ENCODE assay signal across 7 mouse cellular contexts in genomic region chr2:45109161-45109950, GRCm38 (mm10). TPM values are rescaled to one million over a fixed set of nuclear protein-coding genes. Genes with fewer than 3 reads are reported as not detected.
A peak's percentile ranks its signal among the peaks of the same experiment; 100 is the strongest.
DNase-seq lines count a peak whose midpoint lies in the region; ATAC-seq and TF ChIP-seq lines count a peak whose summit lies in the region.

No protein-coding gene starts in this region.

- no peak for TF ChIP-seq CTCF in CH12.LX (conservative IDR thresholded peaks at IDR 0.05 in 1 of 2, IDR thresholded peaks at IDR 0.05 in 1 of 2; ENCODE audit: low read depth in 2 of 2, low read length in 2 of 2)
- no peak for TF ChIP-seq CTCF in heart, postnatal 0 days (IDR thresholded peaks at IDR 0.05; ENCODE audit: low read depth)

- peak overlapping the region; percentile 100 for H3K9ac ChIP-seq in CH12.LX (ENCODE audit: insufficient read depth, low read depth)
- peak overlapping the region; percentile 100 for H3K9ac ChIP-seq in embryonic facial prominence, embryonic 12.5 days
- peak overlapping the region; percentile 99 for H3K9ac ChIP-seq in heart, postnatal 0 days (replicated peaks; ENCODE audit: low read depth, low read length)
- peak overlapping the region; percentile 94 for H3K9ac ChIP-seq in liver, embryonic 11.5 days (ENCODE audit: low read depth, low read length)

- TF ChIP-seq RAD21 in CH12.LX (IDR thresholded peaks at IDR 0.05; ENCODE audit: low read depth, low read length): no peak

- peaks cover 0 to 32% of the 10 kb centered on the region in 2 experiments; a peak in 2 of 4 replicates for H3K4me1 ChIP-seq in CH12.LX (ENCODE audit: control insufficient read depth in 1 of 2, insufficient read depth in 2 of 2)
- H3K4me1 ChIP-seq in embryonic facial prominence, embryonic 12.5 days: peaks cover 29% of the 10 kb centered on the region
- H3K4me1 ChIP-seq in heart, postnatal 0 days (ENCODE audit: control insufficient read depth, insufficient read depth): peaks cover 31% of the 10 kb centered on the region
- H3K4me1 ChIP-seq in liver, embryonic 11.5 days (replicated peaks; ENCODE audit: control insufficient read depth, insufficient read depth, low read length): peaks cover 28% of the 10 kb centered on the region

- peak overlapping the region; percentile 89 for H3K27ac ChIP-seq in CH12.LX (ENCODE audit: insufficient read depth, low read depth)
- H3K27ac ChIP-seq in embryonic facial prominence, embryonic 12.5 days: peak overlapping the region; percentile 96
- peak overlapping the region; percentile 97 for H3K27ac ChIP-seq in heart, postnatal 0 days (ENCODE audit: low read depth)
- peak overlapping the region; percentile 96 for H3K27ac ChIP-seq in liver, embryonic 11.5 days (ENCODE audit: low read depth, low read length)

- in situ Hi-C loops in CH12.LX (cut with MboI; ENCODE audit: low pct_ligation_motif_present, low pct_unique_long_range_greater_than_20kb, low sequenced_read_pairs): loop anchor here (10.0 to 25.0 kb wide), 3 partner anchors 185 to 1328 kb away; partner anchors contain the start of gene Gtdc1

- H3K9me3 ChIP-seq in CH12.LX (replicated peaks; ENCODE audit: low read length): no peaks in the 10 kb centered on the region
- H3K9me3 ChIP-seq in embryonic facial prominence, embryonic 12.5 days: no peaks in the 10 kb centered on the region
- no peaks in the 10 kb centered on the region for H3K9me3 ChIP-seq in heart, postnatal 0 days (replicated peaks; ENCODE audit: control insufficient read depth, low read length)
- H3K9me3 ChIP-seq in liver, embryonic 11.5 days (ENCODE audit: control insufficient read depth, low read length): no peaks in the 10 kb centered on the region

- peaks cover 86% of the 10 kb centered on the region for H3K79me2 ChIP-seq in CH12.LX (replicated peaks; ENCODE audit: control insufficient read depth, extremely low read depth, insufficient read depth, poor library complexity, severe bottlenecking)

- TF ChIP-seq POLR2A in CH12.LX (IDR thresholded peaks at IDR 0.05; ENCODE audit: low read depth, low read length): no peak

- H3K4me3 ChIP-seq in CH12.LX (replicated peaks in 1 of 3; ENCODE audit: low read depth in 2 of 3, low read length in 2 of 3, poor library complexity in 1 of 3): peak overlapping the region; percentile 79 to 84 (median 79)
- H3K4me3 ChIP-seq in embryonic facial prominence, embryonic 12.5 days: peak overlapping the region; percentile 86
- H3K4me3 ChIP-seq in heart, postnatal 0 days (ENCODE audit: low read depth, low read length): peak overlapping the region; percentile 97
- H3K4me3 ChIP-seq in liver, embryonic 11.5 days (ENCODE audit: low read depth, low read length): peak overlapping the region; percentile 89

- no peak overlapping the region for H3K4me2 ChIP-seq in CH12.LX (ENCODE audit: insufficient read depth, low read depth, poor library complexity, severe bottlenecking)
- H3K4me2 ChIP-seq in embryonic facial prominence, embryonic 12.5 days (replicated peaks): peak overlapping the region; percentile 80
- H3K4me2 ChIP-seq in heart, postnatal 0 days (ENCODE audit: low read depth, low read length): peak overlapping the region; percentile 80
- peak overlapping the region; percentile 72 for H3K4me2 ChIP-seq in liver, embryonic 11.5 days

- H3K27me3 ChIP-seq in CH12.LX (replicated peaks): no peaks in the 10 kb centered on the region
- H3K27me3 ChIP-seq in embryonic facial prominence, embryonic 12.5 days: peaks cover 9% of the 10 kb centered on the region; the same call in 1 of the 2 replicates
- H3K27me3 ChIP-seq in heart, postnatal 0 days (ENCODE audit: control insufficient read depth, insufficient read depth, low read length): no peaks in the 10 kb centered on the region
- no peaks in the 10 kb centered on the region for H3K27me3 ChIP-seq in liver, embryonic 11.5 days (replicated peaks; ENCODE audit: control insufficient read depth, insufficient read depth, low read length)

- dilution Hi-C loops in CH12.LX (cut with MboI; ENCODE audit: extremely low pct_ligation_motif_present, extremely low pct_unique_long_range_greater_than_20kb, low sequenced_read_pairs): no loop called here

- no peak for ATAC-seq in embryonic facial prominence, embryonic 12.5 days (ENCODE audit: insufficient number of reproducible peaks, insufficient read depth, low FRiP score, low TSS enrichment)
- ATAC-seq in heart, postnatal 0 days (ENCODE audit: insufficient read depth, low read depth): peak; percentile 50
- ATAC-seq in liver, embryonic 11.5 days (replicated peaks; ENCODE audit: low FRiP score): peak; percentile 39
- no peak for ATAC-seq in megakaryocyte progenitor cell, adult 5-6 weeks (replicated peaks; ENCODE audit: poor library complexity)

- H3K36me3 ChIP-seq in CH12.LX (replicated peaks in 1 of 2; ENCODE audit: control insufficient read depth in 1 of 2, insufficient read depth in 1 of 2, low read length in 1 of 2): peaks cover 4 to 6% of the 10 kb centered on the region in 2 experiments
- H3K36me3 ChIP-seq in embryonic facial prominence, embryonic 12.5 days: no peaks in the 10 kb centered on the region
- H3K36me3 ChIP-seq in heart, postnatal 0 days (replicated peaks; ENCODE audit: control insufficient read depth, insufficient read depth, low read length): no peaks in the 10 kb centered on the region
- no peaks in the 10 kb centered on the region for H3K36me3 ChIP-seq in liver, embryonic 11.5 days (ENCODE audit: control insufficient read depth, insufficient read depth, low read length)

- TF ChIP-seq EP300 in CH12.LX (IDR thresholded peaks at IDR 0.05; ENCODE audit: low read length): no peak
- no peak for TF ChIP-seq EP300 in heart, postnatal 0 days (IDR thresholded peaks at IDR 0.05; ENCODE audit: low read depth)

- peak; percentile 40 to 43 for DNase-seq in B cell, adult 2 months
- no peak for DNase-seq in CH12.LX (ENCODE audit: extremely low read depth)
- DNase-seq in heart, postnatal 0 days (ENCODE audit: low spot score): no peak
- DNase-seq in liver, embryonic 11.5 days (ENCODE audit: low spot score): peak; percentile 70
- peak; percentile 51 for DNase-seq in retina, embryonic 14.5 days (ENCODE audit: low spot score)

- WGBS in embryonic facial prominence, embryonic 12.5 days: 1% methylated on average over 70 of the region's 74 CpGs
- WGBS in heart, postnatal 0 days: under 1% methylated on average over 50 of the region's 74 CpGs
- WGBS in liver, embryonic 11.5 days: under 1% methylated on average over 62 of the region's 74 CpGs

TF ChIP-seq in CH12.LX, 34 proteins besides CTCF, POLR2A, EP300 and RAD21:
- TF ChIP-seq UBTF (IDR thresholded peaks at IDR 0.05; ENCODE audit: low read depth, low read length) (peak; percentile 95), TCF12 (IDR thresholded peaks at IDR 0.05; ENCODE audit: low read depth, low read length) (0 out of 2 replicates have a peak, but pooled peaks have one; percentile 6), HCFC1 (IDR thresholded peaks at IDR 0.05; ENCODE audit: low read depth, low read length) (no peak), MXI1 (IDR thresholded peaks at IDR 0.05; ENCODE audit: low read depth, low read length) (no peak; the same call in 1 of the 2 replicates), KAT2A (IDR thresholded peaks at IDR 0.05; ENCODE audit: insufficient replicate concordance, low read length) (no peak), ZMIZ1 (IDR thresholded peaks at IDR 0.05; ENCODE audit: low read depth, low read length) (no peak), JUND (conservative IDR thresholded peaks at IDR 0.05; ENCODE audit: low read depth, low read length) (no peak), SIN3A (IDR thresholded peaks at IDR 0.05; ENCODE audit: low read length) (0 out of 2 replicates have a peak, but pooled peaks have one; percentile 37)

RNA-seq across cellular contexts. Expression of gene Zeb2, which starts 7.8 kb away (rescaled TPM):
- total RNA-seq in CH12.LX (2012; rRNA removed): 20.6 and 25.8 TPM in 2 replicates
- total RNA-seq in CH12.LX (2014; rRNA removed): 12.9 and 13.2 TPM in 2 replicates
- 20.8 and 21.1 TPM in 2 replicates for polyA plus RNA-seq in CH12.LX (2012; ENCODE audit: insufficient read length, low read depth)
- 47.4 and 49.3 TPM in 2 replicates for polyA plus RNA-seq in embryonic facial prominence, embryonic 12.5 days (2016; fragmentation: Nextera tagmentation; extraction: Ambion mirVana)
- total RNA-seq in heart, postnatal 0 days (2014; rRNA removed; ENCODE audit: low replicate concordance): 36.4 and 41.2 TPM in 2 replicates
- polyA plus RNA-seq in heart, postnatal 0 days (2015; fragmentation: Nextera tagmentation; extraction: Ambion mirVana): 13.4 and 13.6 TPM in 2 replicates
- polyA plus RNA-seq in liver, embryonic 11.5 days (2014; fragmentation: Nextera tagmentation; extraction: Ambion mirVana): 32.8 and 33.2 TPM in 2 replicates
- total RNA-seq in megakaryocyte progenitor cell, adult 5-6 weeks (2015): 188 and 189 TPM in 2 replicates
- 138 and 151 TPM in 2 replicates for total RNA-seq in megakaryocyte progenitor cell, adult 5-6 weeks (2017)

Comparison
In these comparisons a context has a peak if more than half of its experiments do, and no peak if none do; other contexts are left out.
1. DNase-seq: peak in B cell, adult 2 months (2 of 2), liver, embryonic 11.5 days (single experiment) and retina, embryonic 14.5 days (single experiment); none in CH12.LX (single experiment) and heart, postnatal 0 days (single experiment).
2. ATAC-seq: peak in heart, postnatal 0 days (single experiment) and liver, embryonic 11.5 days (single experiment); none in embryonic facial prominence, embryonic 12.5 days (single experiment) and megakaryocyte progenitor cell, adult 5-6 weeks (single experiment).
3. Peak in every context shown above with its lines, with median percentiles within 50 percentile points of each other: H3K27ac ChIP-seq, H3K4me3 ChIP-seq and H3K9ac ChIP-seq.